Mouse (Mus musculus) heart, postnatal 0 days (tissue): ENCODE results near the gene Zfp800. TPM values are rescaled to one million over a fixed set of nuclear protein-coding genes. Genes with fewer than 3 reads are reported as not detected.

Experiments
- ATAC-seq: fragments of 200-750 bp; cut with Nextera tagmentation; 2 replicates; pipeline ENCODE4 v1.8.0; 2017; ENCODE audit warnings: low read depth, moderate number of reproducible peaks, moderate library complexity; ENCODE audit not compliant: insufficient read depth
- DNase-seq: peaks from one replicate; pipeline ENCODE4 v3.0.0-alpha.2; 2016; ENCODE audit warnings: low spot score
- H3K27ac ChIP-seq: fragments of 300-500 bp; sonication (generic); 2 replicates; pipeline ENCODE4 v1.5.1; 2014; ENCODE audit warnings: low read depth, mild to moderate bottlenecking
- H3K27me3 ChIP-seq: fragments of 300-500 bp; sonication (generic); 2 replicates; pipeline ENCODE4 v1.6.1; 2014; ENCODE audit warnings: low read length, mixed read lengths; ENCODE audit not compliant: control insufficient read depth, insufficient read depth
- H3K36me3 ChIP-seq: fragments of 300-500 bp; sonication (generic); replicated peaks from 2 replicates; pipeline ENCODE4 v1.6.1; 2014; ENCODE audit warnings: low read length, mixed read lengths; ENCODE audit not compliant: control insufficient read depth, insufficient read depth
- H3K4me1 ChIP-seq: fragments of 300-500 bp; sonication (generic); 2 replicates; pipeline ENCODE4 v1.6.1; 2014; ENCODE audit warnings: antibody characterized with exemption; ENCODE audit not compliant: control insufficient read depth, insufficient read depth
- H3K4me2 ChIP-seq: fragments of 300-500 bp; sonication (generic); 2 replicates; pipeline ENCODE4 v1.6.1; 2014; ENCODE audit warnings: low read depth, mild to moderate bottlenecking, low read length, moderate library complexity
- H3K4me3 ChIP-seq: fragments of 300-500 bp; sonication (generic); 2 replicates; pipeline ENCODE4 v1.5.1; 2014; ENCODE audit warnings: low read depth, low read length
- H3K9ac ChIP-seq: fragments of 300-500 bp; sonication (generic); replicated peaks from 2 replicates; pipeline ENCODE4 v1.6.1; 2014; ENCODE audit warnings: low read depth, low read length, mixed read lengths
- H3K9me3 ChIP-seq: fragments of 300-500 bp; sonication (generic); replicated peaks from 2 replicates; pipeline ENCODE4 v1.6.1; 2016; ENCODE audit warnings: low read length; ENCODE audit not compliant: control insufficient read depth
- CTCF ChIP-seq: IDR thresholded peaks from 2 replicates; pipeline ENCODE4 v1.5.1; 2016; ENCODE audit warnings: antibody characterized with exemption, control low read depth, low read depth
- EP300 ChIP-seq: IDR thresholded peaks from 2 replicates; pipeline ENCODE4 v1.6.1; 2016; ENCODE audit warnings: antibody characterized with exemption, low read depth
- WGBS: fragments of 180-500 bp; shearing (Covaris S2); extraction: QIAGEN DNeasy Blood & Tissue Kit; methylation state at CpG from one replicate; pipeline ENCODE4 v1.1.7; 2014; 5-methylcytosine and 5-hydroxymethylcytosine counted together
- polyA plus RNA-seq: library from polyadenylated mRNA; unstranded; fragments of >200 nt; fragmentation: Nextera tagmentation; extraction: Ambion mirVana; gene quantifications from 2 replicates; pipeline ENCODE4 v1.2.1, GENCODE M21; 2015
- total RNA-seq: library from RNA; depleted of rRNA; stranded (reverse); fragments of >200 nt; gene quantifications from 2 replicates; pipeline ENCODE4 v1.2.3, GENCODE M21; 2014; ENCODE audit warnings: low replicate concordance

Zfp800 gene
- total and polyA plus RNA-seq, 2 experiments from 2014 or later, result 11.0 to 18.6 TPM

DNA sequence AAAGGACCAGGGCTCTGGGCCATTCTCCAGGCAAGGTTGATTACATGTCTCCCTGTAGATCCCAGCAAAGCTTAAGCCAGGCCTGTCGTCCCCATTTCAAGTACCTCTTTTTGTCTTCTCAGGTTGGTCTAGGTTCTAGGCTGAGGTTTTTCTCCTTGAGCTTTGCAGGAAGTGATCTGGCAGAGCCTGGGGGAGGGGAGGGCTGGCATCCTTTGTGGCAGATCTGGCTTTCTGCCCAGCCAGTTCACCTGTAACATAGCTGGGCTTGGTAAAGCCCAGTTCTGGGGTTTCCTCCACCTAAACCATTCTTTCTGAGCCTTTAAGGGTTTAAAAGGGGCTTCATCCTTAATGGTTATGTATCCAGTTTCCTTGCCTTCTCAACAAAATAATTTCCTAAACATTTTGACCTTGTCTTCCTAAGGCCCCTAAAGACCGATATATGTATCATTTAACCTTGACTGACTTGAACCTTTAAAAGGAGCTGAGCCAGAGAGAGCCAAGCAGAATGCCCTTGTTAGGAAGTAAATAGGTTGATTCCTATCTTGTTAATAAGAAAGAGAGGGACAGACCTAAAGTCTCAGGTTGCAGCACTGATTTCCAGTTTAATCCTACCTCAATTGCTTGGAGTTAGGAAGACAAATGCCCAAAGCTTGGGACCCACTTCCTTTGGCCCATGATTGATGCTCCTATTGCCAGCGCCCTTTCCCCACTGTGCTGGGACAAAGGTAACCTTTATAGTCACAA, 29.5 kb upstream of the Zfp800 start, which contains the start of gene Fscn3:
Gene Fscn3 (plus strand): TSS at position 694 of the 744 bp plus-strand sequence.
- DNase-seq (no peak), ATAC-seq (no peak)
- Histone ChIP-seq H3K9ac (no peak within 1 kb of the TSS), H3K4me3 (no peak within 1 kb of the TSS), H3K27ac (no peak within 1 kb of the TSS), H3K4me2 (no peak within 1 kb of the TSS), H3K4me1 (peaks cover 11% of the 10 kb centered on the region; the same call in 1 of the 2 replicates), H3K27me3 (no peaks in the 10 kb centered on the region), H3K36me3 (peaks cover 17% of the 10 kb centered on the region), H3K9me3 (no peaks in the 10 kb centered on the region)
- no peak for TF ChIP-seq EP300
- TF ChIP-seq CTCF, result no peak
- 76% methylated on average over 3 of the region's 3 CpGs for WGBS

DNA sequence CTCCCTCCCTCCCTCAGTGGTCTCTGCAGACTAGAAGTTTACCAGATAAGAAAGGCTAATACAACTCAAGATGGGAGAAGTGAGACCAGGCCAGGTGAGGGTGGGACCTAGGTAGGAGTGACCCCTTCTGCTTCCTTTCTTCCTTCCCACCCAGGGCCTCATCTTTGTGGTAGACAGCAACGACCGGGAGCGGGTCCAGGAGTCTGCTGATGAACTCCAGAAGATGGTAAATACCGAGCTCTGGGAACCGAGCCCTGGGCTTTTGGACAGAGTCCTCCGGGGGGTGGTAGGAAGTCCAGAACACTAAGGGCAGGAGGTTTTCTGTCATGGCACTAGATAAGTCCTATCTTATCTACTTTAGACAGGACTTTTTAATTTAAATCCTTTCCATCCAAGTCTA, 27.2 kb upstream of the Zfp800 start:
- no peak for DNase-seq
- H3K27ac ChIP-seq, result no peak overlapping the region

DNA sequence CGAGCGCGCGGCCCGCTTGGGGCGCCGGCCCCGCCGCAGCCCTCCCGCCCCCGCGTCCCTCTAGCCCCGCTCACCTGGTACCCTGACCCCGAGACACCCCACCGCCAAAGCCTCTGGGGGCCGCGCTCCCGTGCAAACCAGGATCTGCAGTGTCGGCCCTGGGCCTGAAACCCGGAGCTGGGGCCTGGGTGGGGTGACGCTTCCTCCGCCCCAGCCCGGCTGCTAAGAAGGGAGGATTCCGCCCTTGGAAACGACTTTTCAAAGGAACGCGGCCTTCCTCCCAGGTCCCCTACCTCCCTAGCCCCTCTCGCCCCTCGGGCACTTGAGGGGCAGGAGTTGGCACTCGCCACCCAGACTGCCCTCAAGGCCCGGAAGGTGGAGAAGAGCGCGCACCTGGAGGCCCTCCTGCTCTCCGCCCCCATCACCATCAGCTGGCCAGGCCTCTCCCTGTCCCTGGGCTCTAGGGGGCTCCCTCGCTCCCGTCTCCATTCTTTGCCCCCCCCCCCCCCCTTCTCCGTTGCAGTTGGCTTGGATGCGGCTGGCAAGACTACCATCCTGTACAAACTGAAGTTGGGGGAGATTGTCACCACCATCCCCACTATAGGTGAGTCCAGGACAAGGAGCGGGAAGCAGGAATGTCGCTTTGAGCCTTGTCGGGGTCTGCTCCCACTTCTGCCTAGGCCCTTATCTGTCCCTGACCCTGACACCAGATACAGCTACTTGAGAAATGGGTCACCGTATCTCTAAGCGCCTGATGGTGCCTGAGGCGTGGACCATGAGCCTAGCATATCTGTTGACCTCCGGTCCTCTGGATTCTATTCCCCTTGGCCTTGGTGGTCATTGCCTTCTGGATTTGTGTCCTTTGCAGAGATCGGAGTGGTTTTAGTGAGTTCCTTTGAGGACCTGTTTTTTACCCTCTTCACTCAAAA, 26.2 kb upstream of the Zfp800 start:
- 0 out of 2 replicates have a peak, but pooled peaks have one; percentile 8 for TF ChIP-seq CTCF
- no peak for TF ChIP-seq EP300
- Histone ChIP-seq H3K36me3 (peaks cover 18% of the 10 kb centered on the region), H3K9ac (peak overlapping the region; percentile 98), H3K4me2 (peak overlapping the region; percentile 84), H3K9me3 (no peaks in the 10 kb centered on the region), H3K4me3 (peak overlapping the region; percentile 100), H3K27me3 (no peaks in the 10 kb centered on the region), H3K27ac (peak overlapping the region; percentile 86), H3K4me1 (peaks cover 33% of the 10 kb centered on the region)
- DNase-seq, result peak; percentile 40
- ATAC-seq, result peak; percentile 32
- 6% methylated on average over 29 of the region's 46 CpGs for WGBS

More for the DNA sequence above, 27.2 kb upstream of the Zfp800 start:
- Histone ChIP-seq H3K4me3 (no peak overlapping the region), H3K36me3 (peaks cover 17% of the 10 kb centered on the region), H3K9ac (no peak overlapping the region), H3K27me3 (no peaks in the 10 kb centered on the region), H3K4me2 (peak overlapping the region; percentile 84; the same call in 1 of the 2 replicates), H3K9me3 (no peaks in the 10 kb centered on the region), H3K4me1 (peaks cover 23% of the 10 kb centered on the region)
- ATAC-seq, result no peak
- TF ChIP-seq CTCF (no peak), EP300 (no peak)
- WGBS, result 57% methylated on average over 6 of the region's 6 CpGs

DNA sequence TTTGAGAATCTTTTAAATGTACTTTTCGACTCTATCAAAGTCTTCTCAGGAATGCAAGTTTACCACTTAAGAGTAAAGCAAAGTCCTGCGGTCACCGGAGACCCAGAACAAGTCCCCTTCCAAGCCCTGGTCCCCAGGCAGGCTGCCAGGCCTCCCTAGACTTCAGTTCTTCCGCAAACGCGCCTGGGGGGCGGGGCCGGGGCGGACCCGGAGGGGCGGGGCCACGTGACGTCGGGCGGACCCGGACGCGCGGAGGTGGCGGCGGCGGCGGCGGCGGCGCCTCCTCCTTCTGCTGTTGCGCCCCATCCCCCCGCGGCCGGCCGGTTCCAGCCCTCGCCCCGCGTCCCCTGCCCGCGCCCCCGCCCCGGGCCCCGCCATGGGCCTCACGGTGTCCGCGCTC, 25.5 kb upstream of the Zfp800 start, which contains the start of gene Arf5:
Gene Arf5 (plus strand): TSS at position 248 of the 400 bp plus-strand sequence.
- peak within 1 kb of the TSS; percentile 98 for H3K9ac ChIP-seq
- WGBS, result 0% methylated on average over 36 of the region's 42 CpGs
- peak; percentile 82 for ATAC-seq
- H3K27ac ChIP-seq, result peak within 1 kb of the TSS; percentile 86
- H3K36me3 ChIP-seq, result peaks cover 25% of the 10 kb centered on the region
- TF ChIP-seq EP300 (no peak), CTCF (no peak)
- DNase-seq, result peak; percentile 91
- H3K4me3 ChIP-seq, result peak within 1 kb of the TSS; percentile 100
- H3K27me3 ChIP-seq, result no peaks in the 10 kb centered on the region
- H3K4me1 ChIP-seq, result peaks cover 40% of the 10 kb centered on the region
- peak within 1 kb of the TSS; percentile 84 for H3K4me2 ChIP-seq
- H3K9me3 ChIP-seq, result no peaks in the 10 kb centered on the region

DNA sequence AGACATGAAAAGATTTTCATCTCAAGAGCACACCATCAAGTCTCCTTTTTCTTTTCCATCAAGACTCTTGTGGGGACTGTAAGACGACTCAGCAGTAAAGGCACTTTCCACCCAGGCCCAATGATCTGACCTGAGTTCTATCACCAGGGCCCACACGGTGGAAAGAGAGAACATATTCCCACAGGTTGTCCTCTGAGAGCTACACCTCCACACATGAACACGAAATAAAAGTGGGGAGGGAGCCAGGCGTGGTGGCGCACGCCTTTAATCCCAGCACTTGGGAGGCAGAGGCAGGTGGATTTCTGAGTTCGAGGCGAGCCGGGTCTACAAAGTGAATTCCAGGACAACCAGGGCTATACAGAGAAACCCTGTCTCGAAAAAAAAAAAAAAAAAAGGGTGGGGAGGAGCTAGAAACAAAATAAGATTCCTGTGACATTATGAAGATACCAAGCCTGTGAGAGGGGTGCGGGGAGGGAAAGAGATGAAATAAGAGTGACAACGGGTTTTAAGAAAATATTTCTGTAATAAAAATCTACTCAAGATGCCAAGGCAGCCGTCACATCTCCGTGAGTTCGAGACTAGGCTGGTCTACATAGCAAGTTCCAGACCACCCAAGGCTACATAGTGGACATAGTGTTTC, 25.0 kb upstream of the Zfp800 start:
- TF ChIP-seq CTCF (no peak), EP300 (no peak)
- Histone ChIP-seq H3K4me1 (peaks cover 40% of the 10 kb centered on the region), H3K4me2 (peak overlapping the region; percentile 84), H3K9me3 (no peaks in the 10 kb centered on the region), H3K27me3 (no peaks in the 10 kb centered on the region), H3K27ac (peak overlapping the region; percentile 86), H3K9ac (peak overlapping the region; percentile 98; the same call in 1 of the 2 replicates), H3K36me3 (peaks cover 31% of the 10 kb centered on the region), H3K4me3 (peak overlapping the region; percentile 100)
- no peak for ATAC-seq
- WGBS, result 71% methylated on average over 15 of the region's 15 CpGs
- DNase-seq, result no peak
